Mouse (Mus musculus): ENCODE data around the gene Ppp1r15a. TPM values are rescaled to one million over a fixed set of nuclear protein-coding genes. Genes with fewer than 3 reads are reported as not detected.

Gene Ppp1r15a
- total and polyA plus RNA-seq, 3 experiments, result 27.3 to 36.0 (median 29.6) TPM

DNA sequence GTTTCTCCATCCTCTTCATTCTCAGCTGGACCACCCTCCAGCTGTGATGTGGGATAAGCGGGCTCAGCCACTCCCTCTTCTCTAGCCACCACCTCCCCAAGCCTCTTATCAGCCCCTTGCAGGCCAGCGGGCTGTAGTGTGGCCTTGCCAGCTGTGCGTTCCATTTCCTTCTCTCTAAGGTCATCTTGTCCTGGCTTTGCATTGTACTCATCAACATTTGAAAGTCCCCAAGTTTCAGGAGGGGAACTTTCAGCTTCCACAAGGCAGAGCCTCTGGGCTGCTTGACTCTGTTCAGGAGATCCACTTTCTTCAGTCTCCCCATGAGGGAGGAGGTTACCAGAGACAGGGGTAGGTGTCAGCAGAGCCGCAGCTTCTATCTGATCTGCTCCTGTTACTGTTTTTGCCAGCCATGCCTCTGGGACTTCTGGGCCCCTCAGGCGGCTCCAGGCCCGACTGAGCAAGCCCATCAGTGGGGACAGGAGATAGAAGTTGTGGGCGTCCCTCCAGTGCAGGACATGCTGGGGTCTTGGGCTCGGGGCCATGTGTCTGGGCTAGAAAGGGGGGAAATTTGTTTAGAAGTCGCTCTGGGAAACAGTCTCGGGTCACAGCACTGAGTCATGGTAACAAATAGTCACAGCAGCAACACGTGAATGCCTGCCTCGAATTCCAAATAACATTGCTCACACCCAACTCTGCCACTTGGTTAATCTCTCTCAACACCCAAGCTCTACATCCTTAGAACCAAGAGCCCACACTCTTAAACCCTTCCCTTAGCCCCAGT lies 1.0 kb downstream of the Ppp1r15a start:
- H3K27ac ChIP-seq, result peak overlapping the region; percentile 99
- H3K9ac ChIP-seq (ENCODE audit: low read depth, low read length), result peak overlapping the region; percentile 92
- WGBS, result 1% methylated on average over 12 of the region's 12 CpGs
- peaks cover 13% of the 10 kb centered on the region for H3K4me1 ChIP-seq (ENCODE audit: control insufficient read depth, insufficient read depth, low read length)
- H3K27me3 ChIP-seq (ENCODE audit: control insufficient read depth, insufficient read depth, low read length), result no peaks in the 10 kb centered on the region
- no peaks in the 10 kb centered on the region for H3K79me2 ChIP-seq (replicated peaks; ENCODE audit: control insufficient read depth, insufficient read depth, low read length)
- H3K36me3 ChIP-seq (ENCODE audit: control insufficient read depth, insufficient read depth, low read length), result peaks cover 9% of the 10 kb centered on the region
- intact Hi-C loops (cut with DNase I), result loop anchor here (2.0 to 5.0 kb wide), 3 partner anchors 14 to 177 kb away; partner anchors contain the start of gene Nucb1
- TF ChIP-seq EP300 (IDR thresholded peaks at IDR 0.05; ENCODE audit: insufficient read depth, low read depth, low read length) (0 out of 2 replicates have a peak, but pooled peaks have one; percentile 35), POLR2A (IDR thresholded peaks at IDR 0.05; ENCODE audit: insufficient read depth, low read depth, low read length) (peak; percentile 66), CTCF (IDR thresholded peaks at IDR 0.05) (no peak)
- H3K4me3 ChIP-seq, result peak overlapping the region; percentile 88
- peak; percentile 66 to 69 for DNase-seq

DNA sequence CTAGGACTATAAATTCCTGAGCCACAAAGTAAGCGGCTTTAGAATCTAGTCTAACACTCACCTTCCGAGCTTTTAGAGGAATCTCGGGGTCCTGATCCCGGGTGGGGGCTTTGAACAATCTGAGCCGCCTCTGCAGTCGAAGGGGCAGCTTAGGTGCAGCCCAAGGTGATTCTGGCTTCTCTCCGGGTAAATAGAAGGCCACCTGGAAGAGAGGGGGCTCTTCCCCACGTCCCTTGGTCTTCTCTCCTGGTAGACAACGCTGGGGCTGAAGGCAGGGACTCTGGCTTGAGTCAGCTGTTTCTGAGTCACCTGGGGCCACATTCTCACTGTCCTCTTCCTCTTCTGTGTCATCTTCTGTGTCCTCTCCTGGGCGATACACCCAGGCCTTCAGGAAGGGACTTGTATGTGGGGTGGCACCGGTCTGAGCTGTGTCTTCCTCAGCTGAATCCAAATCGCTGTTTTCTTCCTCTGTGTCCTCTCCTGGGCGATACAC lies 2.3 kb downstream of the Ppp1r15a start:
- Histone ChIP-seq H3K36me3 (ENCODE audit: control insufficient read depth, insufficient read depth, low read length) (peaks cover 9% of the 10 kb centered on the region), H3K79me2 (replicated peaks; ENCODE audit: control insufficient read depth, insufficient read depth, low read length) (no peaks in the 10 kb centered on the region), H3K27ac (peak overlapping the region; percentile 58), H3K4me3 (peak overlapping the region; percentile 49), H3K9ac (ENCODE audit: low read depth, low read length) (peak overlapping the region; percentile 30; the same call in 1 of the 2 replicates), H3K4me1 (ENCODE audit: control insufficient read depth, insufficient read depth, low read length) (peaks cover 13% of the 10 kb centered on the region), H3K27me3 (ENCODE audit: control insufficient read depth, insufficient read depth, low read length) (no peaks in the 10 kb centered on the region)
- no peak for TF ChIP-seq CTCF (IDR thresholded peaks at IDR 0.05)
- no peak for TF ChIP-seq POLR2A (IDR thresholded peaks at IDR 0.05; ENCODE audit: insufficient read depth, low read depth, low read length)
- no peak for TF ChIP-seq EP300 (IDR thresholded peaks at IDR 0.05; ENCODE audit: insufficient read depth, low read depth, low read length)
- intact Hi-C loops (cut with DNase I), result loop anchor here (1.0 to 2.0 kb wide), 3 partner anchors 13 to 46 kb away; partner anchors contain the start of gene Nucb1
- DNase-seq, result no peak
- 45% methylated on average over 13 of the region's 13 CpGs for WGBS

DNA sequence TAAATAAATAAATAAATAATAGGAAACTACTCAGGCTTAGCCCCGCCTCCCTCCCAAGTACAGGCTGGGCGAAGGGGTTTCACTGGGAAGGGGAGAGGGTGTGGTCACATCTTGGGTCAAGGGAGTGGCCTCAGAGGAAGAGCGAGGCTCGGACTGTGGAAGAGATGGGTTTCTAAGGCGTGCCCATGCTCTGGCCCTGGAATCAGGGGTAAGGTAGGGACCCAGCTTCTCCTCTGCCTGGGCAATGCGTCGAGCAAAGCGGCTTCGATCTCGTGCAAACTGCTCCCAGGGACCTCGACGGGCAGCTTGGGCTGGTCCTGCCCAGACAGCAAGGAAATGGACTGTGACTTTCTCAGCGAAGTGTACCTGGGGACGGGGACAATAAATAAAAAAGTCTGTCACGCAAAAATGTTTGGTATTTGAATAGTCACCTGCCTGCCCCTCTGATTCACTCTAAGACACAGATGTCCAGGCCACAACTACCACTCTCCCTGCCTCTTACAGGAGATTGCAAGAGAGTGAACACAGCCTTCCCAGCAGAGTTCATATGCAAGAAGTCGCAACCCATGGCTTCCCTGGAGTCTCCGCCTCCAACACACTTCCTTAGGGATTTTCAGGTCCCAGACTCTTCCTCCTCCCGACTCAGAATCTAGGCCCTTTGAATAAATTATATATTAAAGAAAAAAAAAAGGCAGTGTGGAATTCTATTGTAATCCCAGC lies 3.0 kb downstream of the Ppp1r15a start:
- Histone ChIP-seq H3K79me2 (replicated peaks; ENCODE audit: control insufficient read depth, insufficient read depth, low read length) (no peaks in the 10 kb centered on the region), H3K27ac (peak overlapping the region; percentile 58), H3K4me1 (ENCODE audit: control insufficient read depth, insufficient read depth, low read length) (peaks cover 13% of the 10 kb centered on the region), H3K27me3 (ENCODE audit: control insufficient read depth, insufficient read depth, low read length) (no peaks in the 10 kb centered on the region), H3K4me3 (peak overlapping the region; percentile 49), H3K36me3 (ENCODE audit: control insufficient read depth, insufficient read depth, low read length) (peaks cover 9% of the 10 kb centered on the region), H3K9ac (ENCODE audit: low read depth, low read length) (no peak overlapping the region)
- 45% methylated on average over 18 of the region's 18 CpGs for WGBS
- TF ChIP-seq EP300 (IDR thresholded peaks at IDR 0.05; ENCODE audit: insufficient read depth, low read depth, low read length), result no peak
- TF ChIP-seq POLR2A (IDR thresholded peaks at IDR 0.05; ENCODE audit: insufficient read depth, low read depth, low read length), result 0 out of 2 replicates have a peak, but pooled peaks have one; percentile 10
- TF ChIP-seq CTCF (IDR thresholded peaks at IDR 0.05), result no peak
- DNase-seq, result peak in 1 of 2 experiments; percentile 20
- intact Hi-C loops (cut with DNase I), result loop anchor here (1.0 kb wide), 1 partner anchor 46 kb away; no protein-coding TSS in a partner anchor

DNA sequence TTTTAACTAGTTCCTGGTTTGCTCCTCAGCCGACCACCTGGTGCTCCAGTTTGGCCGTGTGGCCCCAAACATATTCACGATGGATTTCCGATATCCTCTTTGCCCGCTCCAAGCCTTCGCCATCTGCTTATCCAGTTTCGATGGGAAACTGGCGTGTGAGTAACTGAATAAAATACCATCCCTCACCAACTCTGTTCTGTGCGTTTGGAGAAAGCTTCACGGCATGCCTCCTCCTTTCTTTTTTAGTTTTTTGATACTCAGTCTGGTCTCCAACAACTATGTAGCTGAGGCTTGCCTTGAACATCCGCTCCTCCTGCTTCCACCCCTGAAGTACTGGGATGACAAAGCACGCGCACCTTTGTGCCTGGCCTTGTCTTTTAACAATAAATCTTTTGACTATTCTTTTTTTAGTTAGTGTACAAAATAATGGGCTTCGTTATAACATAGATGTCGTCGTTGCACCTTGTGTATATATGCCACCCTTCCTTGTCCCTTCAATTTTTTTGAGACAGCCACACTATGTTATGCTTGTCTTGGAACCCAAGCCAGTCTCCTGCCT lies 3.8 kb downstream of the Ppp1r15a start:
- H3K4me1 ChIP-seq (ENCODE audit: control insufficient read depth, insufficient read depth, low read length), result peaks cover 13% of the 10 kb centered on the region
- peak overlapping the region; percentile 86 for H3K27ac ChIP-seq
- intact Hi-C loops (cut with DNase I), result no loop called here
- TF ChIP-seq EP300 (IDR thresholded peaks at IDR 0.05; ENCODE audit: insufficient read depth, low read depth, low read length) (no peak), CTCF (IDR thresholded peaks at IDR 0.05) (no peak), POLR2A (IDR thresholded peaks at IDR 0.05; ENCODE audit: insufficient read depth, low read depth, low read length) (no peak)
- 55% methylated on average over 16 of the region's 16 CpGs for WGBS
- H3K9ac ChIP-seq (ENCODE audit: low read depth, low read length), result no peak overlapping the region
- H3K79me2 ChIP-seq (replicated peaks; ENCODE audit: control insufficient read depth, insufficient read depth, low read length), result no peaks in the 10 kb centered on the region
- peaks cover 9% of the 10 kb centered on the region for H3K36me3 ChIP-seq (ENCODE audit: control insufficient read depth, insufficient read depth, low read length)
- H3K4me3 ChIP-seq, result peak overlapping the region; percentile 63
- DNase-seq, result no peak
- no peaks in the 10 kb centered on the region for H3K27me3 ChIP-seq (ENCODE audit: control insufficient read depth, insufficient read depth, low read length)

DNA sequence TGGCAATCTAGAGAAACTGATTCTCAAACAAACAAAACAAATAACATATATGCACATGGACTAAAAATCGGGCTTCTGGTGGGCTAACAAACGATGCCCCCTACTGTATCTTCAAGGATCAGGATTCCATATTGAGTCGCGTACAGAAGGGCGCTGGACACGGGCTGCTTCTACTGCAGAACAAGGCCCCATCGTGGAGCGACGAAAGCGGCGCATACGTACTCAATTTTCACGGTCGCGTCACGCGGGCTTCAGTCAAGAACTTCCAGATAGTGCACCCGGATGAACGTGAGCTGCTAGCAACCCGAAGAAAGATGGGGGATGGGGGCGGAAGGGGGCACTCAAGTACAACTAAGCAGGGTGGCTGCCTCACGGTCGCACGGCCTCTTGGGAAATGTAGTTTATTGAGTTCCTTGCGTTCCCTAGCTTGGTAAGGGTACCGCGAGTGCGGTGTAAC lies 4.3 kb downstream of the Ppp1r15a start:
- H3K4me1 ChIP-seq (ENCODE audit: control insufficient read depth, insufficient read depth, low read length), result peaks cover 13% of the 10 kb centered on the region
- intact Hi-C loops (cut with DNase I), result no loop called here
- 3% methylated on average over 28 of the region's 28 CpGs for WGBS
- peak overlapping the region; percentile 86 for H3K27ac ChIP-seq
- DNase-seq, result peak; percentile 87 to 91
- H3K27me3 ChIP-seq (ENCODE audit: control insufficient read depth, insufficient read depth, low read length), result no peaks in the 10 kb centered on the region
- no peaks in the 10 kb centered on the region for H3K79me2 ChIP-seq (replicated peaks; ENCODE audit: control insufficient read depth, insufficient read depth, low read length)
- peak overlapping the region; percentile 82 for H3K9ac ChIP-seq (ENCODE audit: low read depth, low read length)
- peak; percentile 58 for TF ChIP-seq CTCF (IDR thresholded peaks at IDR 0.05)
- TF ChIP-seq POLR2A (IDR thresholded peaks at IDR 0.05; ENCODE audit: insufficient read depth, low read depth, low read length), result peak; percentile 83
- TF ChIP-seq EP300 (IDR thresholded peaks at IDR 0.05; ENCODE audit: insufficient read depth, low read depth, low read length), result peak; percentile 84
- H3K4me3 ChIP-seq, result peak overlapping the region; percentile 63
- H3K36me3 ChIP-seq (ENCODE audit: control insufficient read depth, insufficient read depth, low read length), result peaks cover 9% of the 10 kb centered on the region
